Comparison of ENCODE assay signal across 14 mouse cellular contexts in the genomic region with DNA sequence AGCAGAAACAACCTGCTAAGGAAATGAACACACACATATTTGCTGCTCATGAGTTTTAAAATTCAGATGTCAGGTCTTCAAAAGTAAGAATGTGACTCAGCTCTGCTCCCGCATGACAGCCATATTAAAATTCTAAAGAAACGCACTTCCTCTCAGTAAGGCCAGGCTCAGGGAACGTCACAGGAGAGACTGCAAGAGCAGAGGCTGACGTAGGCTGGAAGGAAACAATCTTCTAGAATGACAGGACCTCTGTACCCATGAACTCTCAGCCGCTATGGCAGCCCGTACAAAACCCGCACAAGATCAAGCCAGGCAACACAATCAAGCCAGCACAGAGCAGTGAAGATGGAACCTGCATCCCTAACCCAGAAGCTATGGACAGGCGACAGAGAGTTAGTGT. TPM values are rescaled to one million over a fixed set of nuclear protein-coding genes. Genes with fewer than 3 reads are reported as not detected.
DNase-seq lines count a peak whose midpoint lies in the region; ATAC-seq lines count a peak whose summit lies in the region.
"Had no signal": no experiment of that assay in that cellular context is flagged by ENCODE, and none has a peak within 500 bp of the region (broad histone marks: within the 10 kb centered on the region; RNA-seq: fewer than 3 reads in every experiment).

No protein-coding gene starts in this region.

- no peak overlapping the region for H3K27ac ChIP-seq in kidney, embryonic 14.5 days (ENCODE audit: low read depth, low read length)
- H3K27ac ChIP-seq in kidney, embryonic 15.5 days: no peak overlapping the region
- H3K27ac ChIP-seq: heart, adult 2 months; liver, embryonic 12.5 days; stomach, postnatal 0 days had no signal

- 58% methylated on average over 8 of the region's 8 CpGs for WGBS in kidney, embryonic 14.5 days
- WGBS in kidney, embryonic 15.5 days: 60% methylated on average over 8 of the region's 8 CpGs

- no peaks in the 10 kb centered on the region for H3K27me3 ChIP-seq in kidney, embryonic 14.5 days (ENCODE audit: control insufficient read depth, insufficient read depth, low read length)
- no peaks in the 10 kb centered on the region for H3K27me3 ChIP-seq in kidney, embryonic 15.5 days
- H3K27me3 ChIP-seq: liver, embryonic 12.5 days had no signal

- H3K4me3 ChIP-seq in kidney, embryonic 14.5 days (ENCODE audit: low read length): no peak overlapping the region
- H3K4me3 ChIP-seq in kidney, embryonic 15.5 days (replicated peaks): no peak overlapping the region
- H3K4me3 ChIP-seq: heart, adult 2 months; liver, embryonic 12.5 days; megakaryocyte, embryonic 14.5 days had no signal

- no peaks in the 10 kb centered on the region for H3K9me3 ChIP-seq in kidney, embryonic 14.5 days (ENCODE audit: control insufficient read depth, low read length)
- no peaks in the 10 kb centered on the region for H3K9me3 ChIP-seq in kidney, embryonic 15.5 days (replicated peaks)
- H3K9me3 ChIP-seq: liver, embryonic 12.5 days; megakaryocyte, embryonic 14.5 days had no signal

- no peak overlapping the region for H3K4me2 ChIP-seq in kidney, embryonic 14.5 days (replicated peaks; ENCODE audit: low read depth, low read length)
- H3K4me2 ChIP-seq in kidney, embryonic 15.5 days: no peak overlapping the region
- H3K4me2 ChIP-seq: liver, embryonic 12.5 days had no signal

- ATAC-seq in kidney, embryonic 14.5 days (ENCODE audit: low FRiP score, low TSS enrichment): 0 out of 2 replicates have a peak, but pooled peaks have one; percentile 32
- ATAC-seq in kidney, embryonic 15.5 days (replicated peaks; ENCODE audit: low FRiP score): no peak
- peak; percentile 28 for ATAC-seq in inflammation-experienced regulatory T-cells, adult 6 months
- ATAC-seq in megakaryocyte-erythroid progenitor cell, adult 5-6 weeks (replicated peaks; ENCODE audit: low FRiP score, low TSS enrichment, poor library complexity, severe bottlenecking): 0 out of 2 replicates have a peak, but pooled peaks have one; percentile 37
- ATAC-seq: intestine, postnatal 0 days; liver, embryonic 12.5 days had no signal

- 0 out of 2 replicates have a peak, but pooled peaks cover 2% of the 10 kb centered on the region for H3K4me1 ChIP-seq in kidney, embryonic 14.5 days (ENCODE audit: control insufficient read depth, insufficient read depth, low read length)
- peaks cover 7% of the 10 kb centered on the region; the same call in 1 of the 2 replicates for H3K4me1 ChIP-seq in kidney, embryonic 15.5 days

- peak; percentile 34 for DNase-seq in c-Kit-positive CD71-negative TER-119-negative erythroid progenitor cells, embryonic 14.5 days (ENCODE audit: low read depth)
- no peak for DNase-seq in ovary, postnatal 10 days (ENCODE audit: low spot score)
- DNase-seq in retina, postnatal 1 day: no peak
- DNase-seq: adrenal gland, postnatal 25 days; spleen, adult 18-20 months had no signal

- H3K36me3 ChIP-seq in kidney, embryonic 14.5 days (ENCODE audit: control insufficient read depth, insufficient read depth, low read length): peaks cover 3% of the 10 kb centered on the region; the same call in 1 of the 2 replicates
- H3K36me3 ChIP-seq in kidney, embryonic 15.5 days: peaks cover 7% of the 10 kb centered on the region; the same call in 1 of the 2 replicates

- no peak overlapping the region for H3K9ac ChIP-seq in kidney, embryonic 14.5 days (ENCODE audit: low read depth, low read length)
- no peak overlapping the region for H3K9ac ChIP-seq in kidney, embryonic 15.5 days
- H3K9ac ChIP-seq: liver, embryonic 12.5 days had no signal

RNA-seq across cellular contexts. Expression of a gene that starts 31.6 kb away (rescaled TPM):
- polyA plus RNA-seq in kidney, embryonic 14.5 days (2014; fragmentation: Nextera tagmentation; extraction: Ambion mirVana): 26.5 and 45.0 TPM in 2 replicates
- 39.1 and 39.7 TPM in 2 replicates for polyA plus RNA-seq in kidney, embryonic 15.5 days (2015; fragmentation: Nextera tagmentation; extraction: Ambion mirVana)
- 1 to 10 TPM; 2.8 to 7.7 (median 5.0) TPM for polyA plus RNA-seq in inflammation-experienced regulatory T-cells, adult 6 months (2017; shearing (Covaris generic))
- 24.8 and 28.5 TPM in 2 replicates for total RNA-seq in megakaryocyte-erythroid progenitor cell, adult 5-6 weeks (2014; fragmentation: Nextera tagmentation)
- 27.6 and 37.5 TPM in 2 replicates for total RNA-seq in megakaryocyte-erythroid progenitor cell, adult 5-6 weeks (2017)

RNA-seq across cellular contexts. Expression of a gene that starts 52.1 kb away (rescaled TPM):
- 45.4 and 63.2 TPM in 2 replicates for polyA plus RNA-seq in kidney, embryonic 14.5 days (2014; fragmentation: Nextera tagmentation; extraction: Ambion mirVana)
- polyA plus RNA-seq in kidney, embryonic 15.5 days (2015; fragmentation: Nextera tagmentation; extraction: Ambion mirVana): 57.9 and 62.3 TPM in 2 replicates
- polyA plus RNA-seq in inflammation-experienced regulatory T-cells, adult 6 months (2017; shearing (Covaris generic)): 10 to 100 TPM; 52.2 to 65.3 (median 64.9) TPM
- total RNA-seq in megakaryocyte-erythroid progenitor cell, adult 5-6 weeks (2014; fragmentation: Nextera tagmentation): 61.8 and 78.8 TPM in 2 replicates
- total RNA-seq in megakaryocyte-erythroid progenitor cell, adult 5-6 weeks (2017): 56.8 and 62.7 TPM in 2 replicates

RNA-seq across cellular contexts. Expression of a gene that starts 52.1 kb away (rescaled TPM):
- 58.7 and 64.8 TPM in 2 replicates for polyA plus RNA-seq in kidney, embryonic 14.5 days (2014; fragmentation: Nextera tagmentation; extraction: Ambion mirVana)
- 66.4 and 66.6 TPM in 2 replicates for polyA plus RNA-seq in kidney, embryonic 15.5 days (2015; fragmentation: Nextera tagmentation; extraction: Ambion mirVana)
- polyA plus RNA-seq in inflammation-experienced regulatory T-cells, adult 6 months (2017; shearing (Covaris generic)): 10 to 100 TPM; 46.4 to 85.4 (median 73.1) TPM
- total RNA-seq in megakaryocyte-erythroid progenitor cell, adult 5-6 weeks (2014; fragmentation: Nextera tagmentation): 62.6 and 67.9 TPM in 2 replicates
- 258 and 277 TPM in 2 replicates for total RNA-seq in megakaryocyte-erythroid progenitor cell, adult 5-6 weeks (2017)
